Mouse (Mus musculus): ENCODE data around the gene Prop1. TPM values are rescaled to one million over a fixed set of nuclear protein-coding genes. Genes with fewer than 3 reads are reported as not detected.

Gene Prop1
- polyA plus RNA-seq, 1 experiment from 2014 or later: not detected

- ATAC-seq (ENCODE audit: low FRiP score): no peak
- H3K9me3 ChIP-seq (ENCODE audit: control insufficient read depth, low read length): peaks cover 6% of the 10 kb centered on the region; the same call in 1 of the 2 replicates
- H3K4me2 ChIP-seq (replicated peaks; ENCODE audit: low read depth, low read length): no peak overlapping the region
- no peak overlapping the region for H3K27ac ChIP-seq (ENCODE audit: low read depth, low read length)
- no peaks in the 10 kb centered on the region for H3K4me1 ChIP-seq (replicated peaks; ENCODE audit: control insufficient read depth, insufficient read depth, low read length)
- H3K4me3 ChIP-seq (ENCODE audit: low read depth, low read length): no peak overlapping the region
- H3K36me3 ChIP-seq (ENCODE audit: control insufficient read depth, insufficient read depth, low read length): peaks cover 28% of the 10 kb centered on the region
- no peaks in the 10 kb centered on the region for H3K27me3 ChIP-seq (ENCODE audit: control insufficient read depth, insufficient read depth, low read length)
- DNase-seq (ENCODE audit: low spot score): no peak
- WGBS: 95% methylated on average over 1 of the region's 1 CpGs
- no peak overlapping the region for H3K9ac ChIP-seq (ENCODE audit: low read depth, low read length)
Observed at GRCm38 (mm10) chr11:50913301-50913700, 40.3 kb downstream of the Prop1 start.

GRCm38 (mm10) chr11:50908136-50908535, 45.4 kb downstream of the Prop1 start:
- H3K9me3 ChIP-seq (ENCODE audit: control insufficient read depth, low read length): peaks cover 17% of the 10 kb centered on the region

More at GRCm38 (mm10) chr11:50908136-50908535, 45.4 kb downstream of the Prop1 start:
- H3K27me3 ChIP-seq (ENCODE audit: control insufficient read depth, insufficient read depth, low read length): no peaks in the 10 kb centered on the region
- H3K9ac ChIP-seq (ENCODE audit: low read depth, low read length): no peak overlapping the region
- H3K4me2 ChIP-seq (replicated peaks; ENCODE audit: low read depth, low read length): no peak overlapping the region
- H3K4me3 ChIP-seq (ENCODE audit: low read depth, low read length): no peak overlapping the region
- no peaks in the 10 kb centered on the region for H3K4me1 ChIP-seq (replicated peaks; ENCODE audit: control insufficient read depth, insufficient read depth, low read length)
- 94% methylated on average over 5 of the region's 5 CpGs for WGBS
- ATAC-seq (ENCODE audit: low FRiP score): no peak
- peaks cover 66% of the 10 kb centered on the region for H3K36me3 ChIP-seq (ENCODE audit: control insufficient read depth, insufficient read depth, low read length)
- no peak overlapping the region for H3K27ac ChIP-seq (ENCODE audit: low read depth, low read length)
- no peak for DNase-seq (ENCODE audit: low spot score)

Other genes with a start within 250 kb of the Prop1 start
- gene Zfp354c, start 126.0 kb downstream of the Prop1 start, polyA plus RNA-seq (2014; fragmentation: Nextera tagmentation; extraction: Ambion mirVana): 39.4 and 46.4 TPM in 2 replicates
- gene Zfp879, start 112.2 kb downstream of the Prop1 start, polyA plus RNA-seq (2014; fragmentation: Nextera tagmentation; extraction: Ambion mirVana): 0.35 and 0.57 TPM in 2 replicates
- gene Grm6, start 103.1 kb downstream of the Prop1 start, polyA plus RNA-seq (2014; fragmentation: Nextera tagmentation; extraction: Ambion mirVana): not detected in 2 replicates
- 15.5 and 16.4 TPM in 2 replicates for gene Zfp454, start 66.1 kb downstream of the Prop1 start, polyA plus RNA-seq (2014; fragmentation: Nextera tagmentation; extraction: Ambion mirVana)
- gene Zfp2, start 37.6 kb downstream of the Prop1 start, polyA plus RNA-seq (2014; fragmentation: Nextera tagmentation; extraction: Ambion mirVana): 30.6 and 37.0 TPM in 2 replicates
- gene Zfp354b, start 22.1 kb downstream of the Prop1 start, polyA plus RNA-seq (2014; fragmentation: Nextera tagmentation; extraction: Ambion mirVana): 1.8 and 2.1 TPM in 2 replicates
- not detected in 2 replicates for gene 4933414I15Rik, start 10.0 kb downstream of the Prop1 start, polyA plus RNA-seq (2014; fragmentation: Nextera tagmentation; extraction: Ambion mirVana)
- not detected in 2 replicates for gene Olfr1378, start 12.8 kb upstream of the Prop1 start, polyA plus RNA-seq (2014; fragmentation: Nextera tagmentation; extraction: Ambion mirVana)
- gene Olfr1377, start 28.2 kb upstream of the Prop1 start, polyA plus RNA-seq (2014; fragmentation: Nextera tagmentation; extraction: Ambion mirVana): not detected in 2 replicates
- not detected in 2 replicates for gene Olfr51, start 49.8 kb upstream of the Prop1 start, polyA plus RNA-seq (2014; fragmentation: Nextera tagmentation; extraction: Ambion mirVana)
- gene Olfr54, start 60.5 kb upstream of the Prop1 start, polyA plus RNA-seq (2014; fragmentation: Nextera tagmentation; extraction: Ambion mirVana): not detected in 2 replicates
- gene Olfr1375, start 94.3 kb upstream of the Prop1 start, polyA plus RNA-seq (2014; fragmentation: Nextera tagmentation; extraction: Ambion mirVana): not detected in 2 replicates
- 9.1 and 10.5 TPM in 2 replicates for gene Zfp354a, start 105.5 kb upstream of the Prop1 start, polyA plus RNA-seq (2014; fragmentation: Nextera tagmentation; extraction: Ambion mirVana)

All from hindbrain, embryonic 11.5 days (tissue).